Mouse (Mus musculus) lung, postnatal 0 days (tissue): ENCODE results near the gene Arfgap2.
A peak's percentile ranks its signal among the peaks of the same experiment; 100 is the strongest.

Experiments used
- CTCF ChIP-seq: IDR thresholded peaks from 2 replicates; pipeline ENCODE4 v1.5.1; 2016; ENCODE audit warnings: antibody characterized with exemption, mild to moderate bottlenecking
- EP300 ChIP-seq: IDR thresholded peaks from 2 replicates; pipeline ENCODE4 v1.6.1; 2016; ENCODE audit warnings: antibody characterized with exemption, mild to moderate bottlenecking, control low read depth

DNA sequence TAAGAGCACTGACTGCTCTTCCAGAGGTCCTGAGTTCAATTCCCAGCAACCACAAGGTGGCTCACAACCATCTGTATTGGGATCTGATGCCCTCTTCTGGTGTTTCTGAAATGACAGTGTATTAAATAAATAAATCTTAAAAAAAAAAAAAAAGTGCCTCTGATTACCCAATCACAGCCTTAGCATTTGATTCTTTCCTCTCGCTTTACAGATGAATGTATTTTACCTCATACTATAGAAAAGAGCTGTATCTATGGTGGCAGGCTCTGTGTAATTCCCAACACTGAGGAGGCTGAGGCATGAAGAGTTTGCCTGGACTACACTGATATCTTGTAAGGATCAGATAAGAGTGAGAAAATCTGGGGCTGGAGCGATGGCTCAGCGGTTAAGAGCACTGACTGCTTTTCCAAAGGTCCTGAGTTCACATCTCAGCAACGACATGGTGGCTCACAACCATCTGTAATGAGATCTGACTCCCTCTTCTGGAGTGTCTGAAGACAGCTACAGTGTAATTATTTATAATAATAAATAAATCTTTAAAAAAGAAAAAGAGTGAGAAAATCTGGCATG is 27.2 kb upstream of the Arfgap2 start:
- TF ChIP-seq EP300 (peak; percentile 6; the same call in 1 of the 2 replicates), CTCF (peak; percentile 52; the same call in 1 of the 2 replicates)
